In genomic region chr4:133043798-133044646, GRCm38 (mm10) we compare ENCODE assay signal across 8 mouse cellular contexts. TPM values are rescaled to one million over a fixed set of nuclear protein-coding genes. Genes with fewer than 3 reads are reported as not detected.
A peak's percentile ranks its signal among the peaks of the same experiment; 100 is the strongest.
DNase-seq lines count a peak whose midpoint lies in the region; ATAC-seq and TF ChIP-seq lines count a peak whose summit lies in the region.

No protein-coding gene starts in this region.

- H3K9ac ChIP-seq in liver, embryonic 11.5 days (ENCODE audit: low read depth, low read length) = no peak overlapping the region
- no peak overlapping the region for H3K9ac ChIP-seq in liver, postnatal 0 days (replicated peaks)
- no peak overlapping the region for H3K9ac ChIP-seq in forebrain, embryonic 14.5 days (ENCODE audit: low read length)
- H3K9ac ChIP-seq in limb, embryonic 15.5 days = no peak overlapping the region

- TF ChIP-seq CTCF in liver, postnatal 0 days (IDR thresholded peaks at IDR 0.05; ENCODE audit: low read depth) = no peak
- TF ChIP-seq CTCF in testis, adult 2 months (IDR thresholded peaks at IDR 0.05; ENCODE audit: control insufficient read depth, insufficient read depth, insufficient replicate concordance, low read depth, low read length) = no peak

- H3K36me3 ChIP-seq in liver, embryonic 11.5 days (ENCODE audit: control insufficient read depth, insufficient read depth, low read length) = no peaks in the 10 kb centered on the region
- H3K36me3 ChIP-seq in liver, postnatal 0 days (replicated peaks; ENCODE audit: insufficient read depth, low read length) = no peaks in the 10 kb centered on the region
- H3K36me3 ChIP-seq in forebrain, embryonic 14.5 days (ENCODE audit: control insufficient read depth, insufficient read depth, low read length) = no peaks in the 10 kb centered on the region
- H3K36me3 ChIP-seq in limb, embryonic 15.5 days = no peaks in the 10 kb centered on the region
- H3K36me3 ChIP-seq in testis, adult 2 months (ENCODE audit: control insufficient read depth, insufficient read depth, low read length) = no peaks in the 10 kb centered on the region

- peak overlapping the region; percentile 86 for H3K27ac ChIP-seq in liver, embryonic 11.5 days (ENCODE audit: low read depth, low read length)
- H3K27ac ChIP-seq in liver, postnatal 0 days (ENCODE audit: low read depth) = no peak overlapping the region
- peak overlapping the region; percentile 85; the same call in 1 of the 2 replicates for H3K27ac ChIP-seq in forebrain, embryonic 14.5 days (ENCODE audit: low read depth, low read length)
- H3K27ac ChIP-seq in limb, embryonic 15.5 days = peak overlapping the region; percentile 82
- H3K27ac ChIP-seq in testis, adult 2 months (ENCODE audit: control insufficient read depth, insufficient read depth, low read depth, low read length) = peak overlapping the region; percentile 23; the same call in 1 of the 2 replicates

- TF ChIP-seq EP300 in liver, postnatal 0 days (IDR thresholded peaks at IDR 0.05; ENCODE audit: low read depth) = no peak

- peaks cover 12% of the 10 kb centered on the region for H3K27me3 ChIP-seq in liver, embryonic 11.5 days (replicated peaks; ENCODE audit: control insufficient read depth, insufficient read depth, low read length)
- peaks cover 17% of the 10 kb centered on the region for H3K27me3 ChIP-seq in liver, postnatal 0 days (ENCODE audit: insufficient read depth, low read length)
- H3K27me3 ChIP-seq in forebrain, embryonic 14.5 days (replicated peaks; ENCODE audit: control insufficient read depth, insufficient read depth, low read length) = 0 out of 2 replicates have a peak, but pooled peaks cover 8% of the 10 kb centered on the region
- H3K27me3 ChIP-seq in limb, embryonic 15.5 days = no peaks in the 10 kb centered on the region
- no peaks in the 10 kb centered on the region for H3K27me3 ChIP-seq in testis, adult 2 months (ENCODE audit: control insufficient read depth, insufficient read depth, low read length)

- H3K4me3 ChIP-seq in liver, embryonic 11.5 days (ENCODE audit: low read depth, low read length) = no peak overlapping the region
- no peak overlapping the region for H3K4me3 ChIP-seq in liver, postnatal 0 days (ENCODE audit: low read depth, low read length)
- no peak overlapping the region for H3K4me3 ChIP-seq in forebrain, embryonic 14.5 days (ENCODE audit: low read depth, low read length)
- H3K4me3 ChIP-seq in limb, embryonic 15.5 days = peak overlapping the region; percentile 22; the same call in 1 of the 2 replicates
- no peak overlapping the region for H3K4me3 ChIP-seq in testis, adult 2 months (ENCODE audit: control insufficient read depth, low read depth, low read length)

- ATAC-seq in liver, embryonic 11.5 days (replicated peaks; ENCODE audit: low FRiP score) = no peak
- no peak for ATAC-seq in liver, postnatal 0 days
- no peak for ATAC-seq in forebrain, embryonic 14.5 days
- ATAC-seq in limb, embryonic 15.5 days (ENCODE audit: insufficient number of reproducible peaks, low FRiP score, low TSS enrichment, low read depth) = no peak

- TF ChIP-seq POLR2A in testis, adult 2 months (IDR thresholded peaks at IDR 0.05; ENCODE audit: control insufficient read depth, low read depth, low read length) = no peak

- 45% methylated on average over 6 of the region's 6 CpGs for WGBS in liver, embryonic 11.5 days
- WGBS in liver, postnatal 0 days (ENCODE audit: insufficient replicate concordance) = 75% methylated on average over 6 of the region's 6 CpGs
- 47% methylated on average over 6 of the region's 6 CpGs for WGBS in forebrain, embryonic 14.5 days
- WGBS in limb, embryonic 15.5 days = 34% methylated on average over 6 of the region's 6 CpGs

- DNase-seq in liver, embryonic 11.5 days (ENCODE audit: low spot score) = no peak
- DNase-seq in liver, postnatal 0 days = no peak
- no peak for DNase-seq in forebrain, embryonic 14.5 days (ENCODE audit: low spot score)
- DNase-seq in heart, postnatal 4 days = peak; percentile 70
- DNase-seq in right cerebral cortex, postnatal 4 days = no peak
- DNase-seq in layer of hippocampus, postnatal 14 days (ENCODE audit: low spot score in 2 of 2) = no peak

- H3K9me3 ChIP-seq in liver, embryonic 11.5 days (ENCODE audit: control insufficient read depth, low read length) = no peaks in the 10 kb centered on the region
- H3K9me3 ChIP-seq in liver, postnatal 0 days (ENCODE audit: low read length) = no peaks in the 10 kb centered on the region
- no peaks in the 10 kb centered on the region for H3K9me3 ChIP-seq in forebrain, embryonic 14.5 days (replicated peaks; ENCODE audit: control insufficient read depth, low read length)
- no peaks in the 10 kb centered on the region for H3K9me3 ChIP-seq in limb, embryonic 15.5 days

- peaks cover 90% of the 10 kb centered on the region for H3K4me1 ChIP-seq in liver, embryonic 11.5 days (replicated peaks; ENCODE audit: control insufficient read depth, insufficient read depth, low read length)
- peaks cover 38% of the 10 kb centered on the region for H3K4me1 ChIP-seq in liver, postnatal 0 days (ENCODE audit: insufficient read depth)
- H3K4me1 ChIP-seq in forebrain, embryonic 14.5 days (ENCODE audit: control insufficient read depth, insufficient read depth, low read length) = peaks cover 87% of the 10 kb centered on the region
- peaks cover 98% of the 10 kb centered on the region for H3K4me1 ChIP-seq in limb, embryonic 15.5 days
- peaks cover 49% of the 10 kb centered on the region for H3K4me1 ChIP-seq in testis, adult 2 months (ENCODE audit: control insufficient read depth, insufficient read depth, low read length)

- peak overlapping the region; percentile 60 for H3K4me2 ChIP-seq in liver, embryonic 11.5 days
- no peak overlapping the region for H3K4me2 ChIP-seq in liver, postnatal 0 days (ENCODE audit: low read depth, low read length)
- H3K4me2 ChIP-seq in forebrain, embryonic 14.5 days (ENCODE audit: low read length) = peak overlapping the region; percentile 42; the same call in 1 of the 2 replicates
- H3K4me2 ChIP-seq in limb, embryonic 15.5 days = peak overlapping the region; percentile 17; the same call in 1 of the 2 replicates

RNA-seq across cellular contexts. Expression of gene Ahdc1, which starts 33.0 kb away (rescaled TPM):
- polyA plus RNA-seq in liver, embryonic 11.5 days (2014; fragmentation: Nextera tagmentation; extraction: Ambion mirVana) = 5.1 and 6.1 TPM in 2 replicates
- 0.76 and 0.87 TPM in 2 replicates for polyA plus RNA-seq in liver, postnatal 0 days (2015; fragmentation: Nextera tagmentation; extraction: Ambion mirVana)
- 8.6 and 12.2 TPM in 2 replicates for polyA plus RNA-seq in forebrain, embryonic 14.5 days (2014; fragmentation: Nextera tagmentation; extraction: Ambion mirVana)
- 10 to 100 TPM; 41.1 to 48.7 TPM for total RNA-seq in heart, postnatal 4 days (2021)
- 10.7 and 13.2 TPM in 2 replicates for polyA plus RNA-seq in limb, embryonic 15.5 days (2015; fragmentation: Nextera tagmentation; extraction: Ambion mirVana)
- 59.1 and 65.0 TPM in 2 replicates for polyA plus RNA-seq in testis, adult 2 months (2012; rRNA removed)
- 10 to 100 TPM; 88.6 to 96.3 TPM for total RNA-seq in layer of hippocampus, postnatal 14 days (2021)
